Mouse (Mus musculus) heart, postnatal 0 days (tissue): ENCODE data around the gene Abraxas2. TPM values are rescaled to one million over a fixed set of nuclear protein-coding genes. Genes with fewer than 3 reads are reported as not detected.

Source experiments
- ATAC-seq: fragments of 200-750 bp; cut with Nextera tagmentation; 2 replicates; pipeline ENCODE4 v1.8.0; 2017; ENCODE audit warnings: low read depth, moderate number of reproducible peaks, moderate library complexity; ENCODE audit not compliant: insufficient read depth
- DNase-seq: peaks from one replicate; pipeline ENCODE4 v3.0.0-alpha.2; 2016; ENCODE audit warnings: low spot score
- H3K27ac ChIP-seq: fragments of 300-500 bp; sonication (generic); 2 replicates; pipeline ENCODE4 v1.5.1; 2014; ENCODE audit warnings: low read depth, mild to moderate bottlenecking
- H3K27me3 ChIP-seq: fragments of 300-500 bp; sonication (generic); 2 replicates; pipeline ENCODE4 v1.6.1; 2014; ENCODE audit warnings: low read length, mixed read lengths; ENCODE audit not compliant: control insufficient read depth, insufficient read depth
- H3K36me3 ChIP-seq: fragments of 300-500 bp; sonication (generic); replicated peaks from 2 replicates; pipeline ENCODE4 v1.6.1; 2014; ENCODE audit warnings: low read length, mixed read lengths; ENCODE audit not compliant: control insufficient read depth, insufficient read depth
- H3K4me1 ChIP-seq: fragments of 300-500 bp; sonication (generic); 2 replicates; pipeline ENCODE4 v1.6.1; 2014; ENCODE audit warnings: antibody characterized with exemption; ENCODE audit not compliant: control insufficient read depth, insufficient read depth
- H3K4me2 ChIP-seq: fragments of 300-500 bp; sonication (generic); 2 replicates; pipeline ENCODE4 v1.6.1; 2014; ENCODE audit warnings: low read depth, mild to moderate bottlenecking, low read length, moderate library complexity
- H3K4me3 ChIP-seq: fragments of 300-500 bp; sonication (generic); 2 replicates; pipeline ENCODE4 v1.5.1; 2014; ENCODE audit warnings: low read depth, low read length
- H3K9ac ChIP-seq: fragments of 300-500 bp; sonication (generic); replicated peaks from 2 replicates; pipeline ENCODE4 v1.6.1; 2014; ENCODE audit warnings: low read depth, low read length, mixed read lengths
- H3K9me3 ChIP-seq: fragments of 300-500 bp; sonication (generic); replicated peaks from 2 replicates; pipeline ENCODE4 v1.6.1; 2016; ENCODE audit warnings: low read length; ENCODE audit not compliant: control insufficient read depth
- CTCF ChIP-seq: IDR thresholded peaks from 2 replicates; pipeline ENCODE4 v1.5.1; 2016; ENCODE audit warnings: antibody characterized with exemption, control low read depth, low read depth
- EP300 ChIP-seq: IDR thresholded peaks from 2 replicates; pipeline ENCODE4 v1.6.1; 2016; ENCODE audit warnings: antibody characterized with exemption, low read depth
- WGBS: fragments of 180-500 bp; shearing (Covaris S2); extraction: QIAGEN DNeasy Blood & Tissue Kit; methylation state at CpG from one replicate; pipeline ENCODE4 v1.1.7; 2014; 5-methylcytosine and 5-hydroxymethylcytosine counted together
- polyA plus RNA-seq: library from polyadenylated mRNA; unstranded; fragments of >200 nt; fragmentation: Nextera tagmentation; extraction: Ambion mirVana; gene quantifications from 2 replicates; pipeline ENCODE4 v1.2.1, GENCODE M21; 2015
- total RNA-seq: library from RNA; depleted of rRNA; stranded (reverse); fragments of >200 nt; gene quantifications from 2 replicates; pipeline ENCODE4 v1.2.3, GENCODE M21; 2014; ENCODE audit warnings: low replicate concordance

Abraxas2 gene
- total and polyA plus RNA-seq, 2 experiments from 2014 or later: 24.1 to 25.7 TPM

DNA sequence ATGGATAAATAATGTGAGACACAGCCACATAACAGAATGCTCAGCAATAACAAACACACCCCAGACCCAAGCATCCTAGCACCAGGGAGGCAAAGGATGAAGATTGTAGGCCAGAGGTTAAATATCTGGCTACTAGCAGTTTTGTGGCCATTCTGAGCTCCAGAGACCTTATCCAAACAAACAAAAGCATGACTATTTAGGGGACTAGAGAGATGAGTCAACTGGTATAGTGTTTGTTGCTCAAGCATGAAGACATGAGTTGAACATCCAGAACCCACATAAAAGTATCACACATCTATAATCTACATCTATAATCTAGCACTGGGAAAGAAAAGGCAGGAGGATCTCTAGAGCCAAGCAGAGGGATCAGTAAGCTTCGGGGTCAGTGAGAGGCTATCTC lies 16.6 kb upstream of the Abraxas2 start:
- ATAC-seq: no peak
- WGBS: 90% methylated on average over 1 of the region's 1 CpGs
- H3K27me3 ChIP-seq: no peaks in the 10 kb centered on the region

DNA sequence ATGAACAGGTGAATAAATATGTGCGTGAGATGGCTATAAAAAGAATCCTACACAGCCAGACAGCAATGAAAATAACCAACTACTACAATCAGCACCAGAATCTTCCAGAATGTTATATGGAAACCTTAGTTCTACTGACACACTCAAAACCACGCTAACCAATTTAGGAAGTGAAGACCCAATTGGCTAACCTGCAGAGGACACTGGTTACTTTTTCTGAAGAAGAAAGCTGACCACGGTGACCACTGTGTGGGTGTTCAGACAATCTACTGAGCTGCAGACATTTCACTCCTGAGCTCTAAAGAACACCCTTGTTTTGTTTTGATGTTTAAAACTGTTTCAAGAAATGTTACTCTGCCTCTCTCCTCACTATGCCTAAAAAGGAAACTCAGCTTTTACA lies 15.9 kb upstream of the Abraxas2 start:
- H3K9me3 ChIP-seq: no peaks in the 10 kb centered on the region
- H3K4me3 ChIP-seq: no peak overlapping the region
- 87% methylated on average over 3 of the region's 3 CpGs for WGBS
- TF ChIP-seq EP300 (no peak), CTCF (no peak)
- no peaks in the 10 kb centered on the region for H3K4me1 ChIP-seq
- no peaks in the 10 kb centered on the region for H3K27me3 ChIP-seq
- H3K4me2 ChIP-seq: no peak overlapping the region
- DNase-seq: no peak
- H3K36me3 ChIP-seq: peaks cover 28% of the 10 kb centered on the region
- no peak overlapping the region for H3K9ac ChIP-seq
- H3K27ac ChIP-seq: no peak overlapping the region
- no peak for ATAC-seq

More for the DNA sequence above, 16.6 kb upstream of the Abraxas2 start:
- Histone ChIP-seq H3K9ac (no peak overlapping the region), H3K4me2 (no peak overlapping the region), H3K36me3 (peaks cover 21% of the 10 kb centered on the region), H3K9me3 (no peaks in the 10 kb centered on the region), H3K4me3 (no peak overlapping the region), H3K4me1 (no peaks in the 10 kb centered on the region), H3K27ac (no peak overlapping the region)
- TF ChIP-seq EP300 (no peak), CTCF (no peak)
- no peak for DNase-seq

DNA sequence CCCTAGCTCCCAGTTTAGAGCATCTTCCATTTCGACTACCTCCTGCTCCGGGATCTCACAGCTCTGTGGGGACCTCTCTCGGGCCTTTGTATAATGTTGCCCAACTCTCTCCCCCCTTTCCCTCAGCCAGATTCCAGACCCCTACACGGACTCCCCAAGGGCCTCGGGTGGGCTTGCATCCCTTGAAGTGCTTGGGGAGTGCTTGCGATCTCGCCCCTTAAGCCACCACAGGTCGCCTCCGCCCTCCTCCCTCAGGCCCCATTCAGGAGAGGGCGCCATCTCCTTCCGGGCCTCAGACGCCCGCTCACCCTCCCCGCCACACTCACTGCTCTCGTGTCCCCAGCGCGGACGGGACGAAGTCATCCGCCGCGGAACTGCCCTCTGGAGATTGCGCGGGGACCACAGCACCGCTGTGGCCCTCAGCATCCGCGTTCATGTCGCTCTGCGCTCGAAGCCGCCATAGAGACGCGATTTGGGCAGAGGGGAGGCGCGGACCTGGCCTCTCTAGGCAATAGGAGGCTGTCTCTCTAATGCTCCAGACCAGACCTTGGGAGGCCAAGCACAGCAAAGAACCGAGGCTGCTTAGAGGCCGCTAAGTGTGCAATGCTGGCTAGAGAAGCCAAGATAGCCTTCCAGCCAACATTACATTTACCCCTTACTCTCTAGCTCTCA lies 6.7 kb upstream of the Abraxas2 start, which contains the start of gene Eef1akmt2:
Gene Eef1akmt2, minus strand, starts transcription at position 501 of the 672 bp plus-strand sequence.
- H3K9me3 ChIP-seq: no peaks in the 10 kb centered on the region
- peak within 1 kb of the TSS; percentile 59 for H3K4me2 ChIP-seq
- WGBS: under 1% methylated on average over 37 of the region's 37 CpGs
- peak; percentile 92 for ATAC-seq
- H3K27ac ChIP-seq: peak within 1 kb of the TSS; percentile 95
- peak within 1 kb of the TSS; percentile 87 for H3K9ac ChIP-seq
- no peaks in the 10 kb centered on the region for H3K27me3 ChIP-seq
- peak; percentile 80 for DNase-seq
- peaks cover 7% of the 10 kb centered on the region; the same call in 1 of the 2 replicates for H3K4me1 ChIP-seq
- 0 out of 2 replicates have a peak, but pooled peaks have one; percentile 25 for TF ChIP-seq CTCF
- TF ChIP-seq EP300: no peak
- peak within 1 kb of the TSS; percentile 87 for H3K4me3 ChIP-seq
- peaks cover 35% of the 10 kb centered on the region for H3K36me3 ChIP-seq

DNA sequence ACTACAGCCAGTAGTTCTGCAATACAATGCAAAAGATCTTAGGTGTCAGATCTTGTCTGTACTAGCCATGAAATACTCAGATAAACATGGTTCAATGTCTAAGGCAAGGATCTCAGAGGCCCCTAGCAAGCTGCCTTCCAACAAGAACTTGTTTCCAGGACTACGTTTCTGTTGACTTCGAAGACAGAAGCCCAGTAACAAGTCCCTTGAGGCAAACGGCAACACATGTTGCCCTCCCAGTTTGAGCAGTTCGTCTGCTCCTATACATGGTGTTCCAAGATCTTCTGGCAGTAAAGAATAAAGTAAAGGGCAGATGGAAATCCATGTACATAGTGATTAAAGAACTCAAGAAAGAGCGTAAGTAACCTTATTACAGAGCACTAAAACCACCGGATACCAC lies 5.7 kb upstream of the Abraxas2 start:
- no peak for ATAC-seq
- Histone ChIP-seq H3K27me3 (no peaks in the 10 kb centered on the region), H3K36me3 (peaks cover 24% of the 10 kb centered on the region), H3K9ac (no peak overlapping the region), H3K9me3 (no peaks in the 10 kb centered on the region), H3K4me3 (no peak overlapping the region), H3K4me1 (peaks cover 7% of the 10 kb centered on the region; the same call in 1 of the 2 replicates), H3K4me2 (no peak overlapping the region), H3K27ac (no peak overlapping the region)
- no peak for TF ChIP-seq CTCF
- no peak for TF ChIP-seq EP300
- WGBS: 83% methylated on average over 6 of the region's 6 CpGs
- DNase-seq: no peak

DNA sequence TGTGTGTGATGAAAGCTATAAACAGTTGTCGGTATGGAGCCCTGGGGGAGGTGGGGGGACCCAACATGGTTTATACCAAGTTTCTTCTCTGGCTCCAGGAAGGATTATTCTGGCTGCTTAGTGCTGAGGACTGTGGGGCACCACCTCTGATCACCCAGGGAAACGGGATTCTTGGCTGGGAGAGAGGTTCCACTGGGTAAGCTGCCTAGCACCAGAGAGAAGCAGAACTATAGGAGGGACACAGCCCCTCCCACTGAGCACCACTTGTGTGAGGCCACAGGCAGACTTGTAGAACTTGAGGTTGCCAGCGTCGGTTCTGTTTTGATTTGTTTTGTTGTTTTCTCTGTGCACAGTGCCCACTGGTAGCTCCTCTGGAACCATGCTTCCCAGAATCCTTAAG lies 5.1 kb upstream of the Abraxas2 start:
- no peak for TF ChIP-seq EP300
- no peak for TF ChIP-seq CTCF
- 68% methylated on average over 4 of the region's 4 CpGs for WGBS
- Histone ChIP-seq H3K4me1 (peaks cover 7% of the 10 kb centered on the region; the same call in 1 of the 2 replicates), H3K9me3 (no peaks in the 10 kb centered on the region), H3K27ac (no peak overlapping the region), H3K4me3 (no peak overlapping the region), H3K4me2 (no peak overlapping the region), H3K9ac (no peak overlapping the region), H3K27me3 (no peaks in the 10 kb centered on the region), H3K36me3 (peaks cover 18% of the 10 kb centered on the region)
- no peak for DNase-seq
- no peak for ATAC-seq

DNA sequence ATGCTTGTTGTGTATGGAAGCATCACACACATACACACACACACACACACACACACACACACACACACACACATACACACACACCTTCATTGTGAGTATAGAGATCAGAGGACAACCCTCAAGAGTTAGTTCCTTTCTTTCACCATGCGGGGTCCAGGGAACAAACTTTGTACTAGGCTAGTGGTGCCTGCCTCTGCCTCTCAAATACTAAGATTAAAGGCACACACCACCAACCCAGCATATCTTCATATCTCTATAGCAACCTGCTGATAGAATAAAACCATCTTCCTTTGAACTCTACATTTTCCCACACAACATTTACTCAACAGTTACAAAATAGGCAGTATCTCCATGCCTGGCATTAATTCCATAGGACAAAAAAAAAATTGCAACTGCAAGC lies 2.9 kb upstream of the Abraxas2 start:
- ATAC-seq (no peak), DNase-seq (no peak)
- no peak overlapping the region for H3K9ac ChIP-seq
- no peaks in the 10 kb centered on the region for H3K9me3 ChIP-seq
- H3K4me2 ChIP-seq: no peak overlapping the region
- peaks cover 16% of the 10 kb centered on the region for H3K4me1 ChIP-seq
- 73% methylated on average over 1 of the region's 1 CpGs for WGBS
- H3K27me3 ChIP-seq: no peaks in the 10 kb centered on the region
- TF ChIP-seq EP300 (no peak), CTCF (no peak)
- no peak overlapping the region for H3K4me3 ChIP-seq
- H3K27ac ChIP-seq: no peak overlapping the region
- no peaks in the 10 kb centered on the region for H3K36me3 ChIP-seq
